Mouse (Mus musculus): ENCODE measurements around the gene Ddx43.

Gene Ddx43

DNA sequence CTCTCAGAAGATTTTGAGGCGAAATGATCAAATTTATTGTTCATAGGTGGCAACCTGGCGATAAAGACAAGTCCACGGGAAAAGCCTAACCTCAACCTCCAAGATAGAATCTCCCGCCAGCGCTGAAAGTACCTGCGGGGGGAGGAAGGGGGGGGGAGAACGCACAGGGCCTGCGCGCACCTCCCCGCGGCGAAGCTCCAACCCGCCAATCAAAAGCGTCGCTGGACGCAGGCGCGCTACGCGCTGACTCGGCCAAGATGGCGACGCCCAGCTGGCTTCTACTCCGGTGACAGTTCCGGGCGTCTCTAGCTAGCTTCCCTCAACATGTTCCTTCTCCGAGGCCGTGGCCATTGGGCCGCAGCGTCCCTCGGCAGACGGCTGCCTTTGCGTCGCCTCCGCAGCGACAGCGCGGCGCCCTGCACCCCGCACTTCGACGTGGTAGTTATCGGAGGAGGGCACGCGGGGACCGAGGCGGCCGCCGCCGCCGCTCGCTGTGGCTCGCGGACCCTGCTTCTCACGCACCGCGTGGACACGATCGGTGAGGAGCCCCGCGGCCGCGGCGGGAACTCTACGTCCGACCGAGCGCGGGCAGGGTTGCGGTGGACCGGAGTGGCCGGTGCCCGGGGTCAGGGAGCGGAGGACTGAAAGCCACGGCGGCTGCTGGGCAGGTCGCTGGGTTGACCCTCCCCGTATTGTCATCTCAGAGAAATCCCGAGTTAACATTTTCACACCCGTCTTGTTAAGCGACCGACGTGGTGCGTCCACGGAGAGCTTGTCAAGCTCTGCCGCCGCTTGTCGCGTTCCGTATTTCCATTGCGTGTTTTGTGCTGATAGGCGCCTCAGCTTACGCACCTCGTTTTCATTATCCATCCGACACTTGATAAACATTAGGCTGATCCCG is 52.6 kb downstream of the Ddx43 start, which contains the start of the genes Mto1 and Gm17324:
Mto1 (plus strand) TSS at position 236 of the 901 bp plus-strand sequence.
Gm17324 (minus strand) TSS at position 814 of the 901 bp plus-strand sequence.
- DNase-seq, result peak; percentile 99

DNA sequence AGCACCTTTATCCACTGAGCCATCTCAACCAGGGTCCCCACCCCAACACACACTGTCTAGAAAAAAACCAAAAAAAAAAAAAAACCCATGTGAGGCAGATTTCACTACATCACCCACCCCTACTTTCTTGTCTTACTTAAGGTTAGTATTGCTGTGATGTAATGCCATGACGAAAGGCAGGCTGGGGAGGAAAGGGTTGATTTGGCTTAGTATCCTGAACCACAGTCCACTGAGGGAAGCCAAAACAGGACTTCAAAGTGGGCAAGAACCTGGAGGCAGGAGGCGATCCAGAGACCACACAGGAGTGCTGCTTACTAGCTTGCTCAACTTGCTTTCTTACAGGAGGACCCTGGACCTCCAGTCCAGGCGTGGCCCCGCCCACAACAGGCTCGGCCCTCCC is 54.8 kb downstream of the Ddx43 start:
- no peak for DNase-seq

DNA sequence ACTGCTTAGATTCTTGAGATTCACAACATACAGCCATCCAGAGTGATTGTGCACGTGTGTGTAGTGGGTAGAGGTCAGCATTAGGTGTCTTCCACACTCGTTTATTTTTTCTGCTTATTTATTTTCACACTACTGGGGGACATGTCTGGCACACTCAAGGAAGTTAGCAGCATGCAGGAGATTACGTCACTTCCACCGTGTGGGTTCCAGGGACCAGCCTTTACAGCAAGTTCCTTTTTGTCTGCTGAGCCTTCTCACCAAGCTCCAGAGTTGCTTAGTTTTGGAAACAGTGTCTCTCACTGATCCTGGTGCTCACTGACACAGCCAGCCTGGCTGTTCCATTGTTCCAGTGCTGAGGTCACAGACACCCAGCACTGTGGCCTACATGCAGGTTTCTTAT is 55.8 kb downstream of the Ddx43 start:
- DNase-seq, result peak; percentile 95

DNA sequence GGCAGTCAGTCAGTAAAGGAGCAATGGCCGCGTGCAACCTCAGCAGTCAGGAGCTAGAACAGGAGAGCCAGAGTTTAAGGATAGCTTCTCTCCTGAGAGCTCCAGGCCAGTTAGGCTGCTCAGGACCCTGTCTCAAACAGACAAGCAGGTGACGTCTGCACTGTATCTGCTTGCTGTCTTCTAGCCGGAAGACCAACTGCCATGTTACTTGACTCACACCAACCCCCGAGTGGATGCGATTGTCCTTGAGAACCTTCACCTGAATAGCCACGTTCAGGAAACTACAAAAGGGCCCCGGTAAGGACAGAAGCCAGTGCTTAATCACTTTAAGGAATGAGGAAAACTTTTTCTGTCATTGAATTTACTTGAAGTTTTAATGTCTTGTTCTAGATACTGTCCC is 61.4 kb downstream of the Ddx43 start:
- DNase-seq, result no peak

DNA sequence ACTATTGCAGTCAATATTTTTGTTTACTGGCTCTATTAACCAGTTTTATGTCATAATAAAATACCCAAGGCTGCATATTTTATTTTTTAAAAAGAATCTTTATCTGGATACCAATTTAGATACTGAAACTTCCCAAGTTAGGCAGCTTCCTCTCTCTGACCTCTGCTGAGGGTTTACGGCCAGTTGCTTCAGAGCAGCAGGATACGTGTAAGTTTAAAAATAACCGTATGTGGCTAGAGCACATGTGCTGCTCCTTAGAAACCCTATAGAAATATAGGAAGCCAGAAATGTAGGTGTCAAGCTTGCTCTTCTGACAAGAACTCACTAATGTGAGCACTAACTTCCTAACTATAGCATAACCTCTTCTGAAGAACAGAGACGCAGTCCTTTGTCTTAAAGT is 67.8 kb downstream of the Ddx43 start:
- DNase-seq, result no peak

DNA sequence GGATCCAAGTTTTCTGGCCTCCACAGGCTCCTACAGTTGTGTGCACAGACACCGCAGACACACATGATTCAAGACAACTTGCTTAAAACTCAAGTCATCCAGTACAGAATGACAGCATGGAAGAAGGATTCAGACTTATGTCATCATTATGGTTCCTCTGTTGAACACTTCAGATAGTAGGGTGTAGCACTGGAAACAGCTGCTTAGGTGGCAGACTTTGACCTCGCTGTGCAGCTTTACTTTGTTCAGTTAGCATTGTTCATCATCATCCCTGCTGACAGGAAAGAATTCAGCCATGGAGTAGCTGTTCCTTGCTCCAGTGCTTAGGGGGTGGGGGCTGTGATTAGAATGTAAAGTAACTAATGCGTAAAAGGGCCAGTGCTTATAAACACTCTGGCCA is 70.1 kb downstream of the Ddx43 start:
- no peak for DNase-seq
